Mouse (Mus musculus) CD8-positive naive resting alpha-beta T cell, adult 57 days (primary cell): Measurements from ENCODE around the gene Rpl12. TPM values are rescaled to one million over a fixed set of nuclear protein-coding genes. Genes with fewer than 3 reads are reported as not detected.

ENCODE experiments used
- total RNA-seq: library from RNA; stranded (reverse); gene quantifications from one replicate; pipeline ENCODE4 v1.2.4, GENCODE M21; 2023

Rpl12 gene
- total RNA-seq: 1,359 TPM

GRCm38 (mm10) chr2:32961192-32961995, at the start of gene Rpl12, which contains the start of gene Lrsam1:
Gene Rpl12, plus strand, starts transcription at chr2:32961559.
Gene Lrsam1, minus strand, starts transcription at chr2:32961614.

GRCm38 (mm10) chr2:32981725-32982271, 20.4 kb downstream of the Rpl12 start, which contains the start of gene Slc2a8:
Gene Slc2a8, minus strand, starts transcription at chr2:32982083.

Other genes with a start within 250 kb of the Rpl12 start
- gene Cdk9, start 248.5 kb upstream of the Rpl12 start, total RNA-seq: 99.3 TPM
- 102 TPM for gene Sh2d3c, start 240.5 kb upstream of the Rpl12 start, total RNA-seq
- gene 6330409D20Rik, start 220.5 kb upstream of the Rpl12 start, total RNA-seq: not detected
- gene Tor2a, start 204.3 kb upstream of the Rpl12 start, total RNA-seq: 27.7 TPM
- gene Ttc16, start 185.9 kb upstream of the Rpl12 start, total RNA-seq: not detected
- 3.4 TPM for gene Ptrh1, start 185.8 kb upstream of the Rpl12 start, total RNA-seq
- not detected for gene Cfap157, start 177.1 kb upstream of the Rpl12 start, total RNA-seq
- 0.86 TPM for gene Stxbp1, start 114.3 kb upstream of the Rpl12 start, total RNA-seq
- gene Fam129b, start 85.4 kb upstream of the Rpl12 start, total RNA-seq: 0.61 TPM
- gene Lrsam1, start 55 bp downstream of the Rpl12 start, total RNA-seq: 10.7 TPM
- gene Slc2a8, start 20.5 kb downstream of the Rpl12 start, total RNA-seq: 7.0 TPM
- 0.40 TPM for gene Garnl3, start 170.1 kb downstream of the Rpl12 start, total RNA-seq